Mouse (Mus musculus) embryonic fibroblast, embryonic 13.5 days (primary cell): ENCODE measurements around the gene Impg1. TPM values are rescaled to one million over a fixed set of nuclear protein-coding genes. Genes with fewer than 3 reads are reported as not detected.

ENCODE experiments used
- H3K27ac ChIP-seq: 2 replicates; pipeline ENCODE4 v1.5.1; 2012; ENCODE audit warnings: low read length, control low read depth, inconsistent platforms; ENCODE audit not compliant: insufficient read depth
- H3K4me1 ChIP-seq: 2 replicates; pipeline ENCODE4 v1.6.1; 2011; ENCODE audit warnings: low read length; ENCODE audit not compliant: control insufficient read depth, insufficient read depth
- H3K4me3 ChIP-seq: 2 replicates; pipeline ENCODE4 v1.5.1; 2011; ENCODE audit warnings: mild to moderate bottlenecking, control low read depth, low read length; ENCODE audit not compliant: insufficient read depth
- CTCF ChIP-seq: IDR thresholded peaks from 2 replicates; pipeline ENCODE4 v1.5.1; 2011; ENCODE audit warnings: mild to moderate bottlenecking, control low read depth, low read length, moderate library complexity, borderline replicate concordance; ENCODE audit not compliant: insufficient read depth
- POLR2A ChIP-seq: IDR thresholded peaks from 2 replicates; pipeline ENCODE4 v1.6.1; 2011; ENCODE audit warnings: low read depth, mild to moderate bottlenecking, control low read depth, low read length, moderate library complexity
- polyA plus RNA-seq: library from polyadenylated mRNA; stranded (reverse); fragments of >200 nt; gene quantifications from 2 replicates; pipeline ENCODE4 v1.2.4, GENCODE M21; 2011; ENCODE audit warnings: low read depth; ENCODE audit not compliant: missing spikeins, insufficient read length

Impg1 gene
- polyA plus RNA-seq, 1 experiment: not detected

GRCm38 (mm10) chr9:80269596-80269995, 195.7 kb downstream of the Impg1 start:
- H3K27ac ChIP-seq: no peak overlapping the region
- H3K4me1 ChIP-seq: no peaks in the 10 kb centered on the region
- H3K4me3 ChIP-seq: no peak overlapping the region
- TF ChIP-seq POLR2A (no peak), CTCF (no peak)

DNA sequence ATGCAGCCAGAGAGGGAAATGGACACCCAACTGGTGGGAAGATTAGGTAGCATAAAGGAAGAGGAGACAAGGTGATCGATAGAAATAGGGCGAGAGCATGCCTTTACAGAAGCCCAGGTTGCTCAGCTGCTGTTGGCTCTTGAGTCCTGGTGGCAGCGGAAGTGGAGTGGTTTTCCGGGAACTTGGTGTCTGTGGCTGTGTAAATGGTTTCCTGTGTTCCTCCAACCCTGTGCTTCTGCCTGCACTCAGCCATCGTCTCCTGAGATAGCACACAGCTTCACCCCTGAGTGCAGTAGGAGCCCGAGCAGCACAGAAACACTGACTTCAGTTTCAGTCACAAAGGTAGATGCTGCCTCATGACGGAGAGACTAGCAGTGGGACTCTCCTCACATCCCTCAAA, 198.8 kb downstream of the Impg1 start:
- Histone ChIP-seq H3K4me3 (no peak overlapping the region), H3K4me1 (no peaks in the 10 kb centered on the region), H3K27ac (no peak overlapping the region)
- no peak for TF ChIP-seq POLR2A
- no peak for TF ChIP-seq CTCF

GRCm38 (mm10) chr9:80266086-80266485, 199.2 kb downstream of the Impg1 start:
- no peak for TF ChIP-seq POLR2A
- no peak for TF ChIP-seq CTCF
- Histone ChIP-seq H3K4me3 (no peak overlapping the region), H3K4me1 (no peaks in the 10 kb centered on the region), H3K27ac (no peak overlapping the region)
